Mouse (Mus musculus) myocyte (in vitro differentiated cells): ENCODE measurements at regions not wholly inside any gene's neighbourhood (a gene's known extent, or its start where the extent isn't known, plus 50 kb on each side); places are given as distances from the start of the nearest gene placed in this dataset.

Experiments used
- CEBPB ChIP-seq: IDR thresholded peaks from 2 replicates; pipeline ENCODE4 v1.6.1; 2011; ENCODE audit warnings: mild to moderate bottlenecking, moderate library complexity; ENCODE audit not compliant: poor library complexity, insufficient read depth, severe bottlenecking
- E2F4 ChIP-seq: IDR thresholded peaks from one replicate; pipeline ENCODE4 v1.6.1; 2011; ENCODE audit warnings: mild to moderate bottlenecking, control low read depth, moderate library complexity; ENCODE audit not compliant: insufficient read depth
- MYOD1 ChIP-seq, 3 experiments: IDR thresholded peaks; one replicate each; pipeline ENCODE4 v1.6.1; 2011; ENCODE audit warnings: control low read depth in 2 of 3, low read depth in 2 of 3, mild to moderate bottlenecking in 2 of 3, moderate library complexity in 1 of 3; ENCODE audit not compliant: insufficient read length in 2 of 3, control insufficient read depth in 1 of 3
- POLR2A ChIP-seq: IDR thresholded peaks from one replicate; pipeline ENCODE4 v1.6.1; 2011; ENCODE audit warnings: low read depth, mild to moderate bottlenecking, control low read depth, moderate library complexity; ENCODE audit not compliant: insufficient read length
- POLR2AphosphoS2 ChIP-seq: IDR thresholded peaks from one replicate; pipeline ENCODE4 v1.6.1; 2011; ENCODE audit warnings: low read depth, control low read depth; ENCODE audit not compliant: insufficient read length
- TCF12 ChIP-seq: IDR thresholded peaks from one replicate; pipeline ENCODE4 v1.6.1; 2011; ENCODE audit warnings: mild to moderate bottlenecking, control low read depth; ENCODE audit not compliant: poor library complexity, insufficient read depth, severe bottlenecking
- TCF3 ChIP-seq: IDR thresholded peaks from one replicate; pipeline ENCODE4 v1.6.1; 2011; ENCODE audit warnings: low read depth, control low read depth; ENCODE audit not compliant: insufficient read length
- USF1 ChIP-seq: IDR thresholded peaks from one replicate; pipeline ENCODE4 v1.6.1; 2011; ENCODE audit warnings: low read depth, mild to moderate bottlenecking, control low read depth, moderate library complexity

DNA sequence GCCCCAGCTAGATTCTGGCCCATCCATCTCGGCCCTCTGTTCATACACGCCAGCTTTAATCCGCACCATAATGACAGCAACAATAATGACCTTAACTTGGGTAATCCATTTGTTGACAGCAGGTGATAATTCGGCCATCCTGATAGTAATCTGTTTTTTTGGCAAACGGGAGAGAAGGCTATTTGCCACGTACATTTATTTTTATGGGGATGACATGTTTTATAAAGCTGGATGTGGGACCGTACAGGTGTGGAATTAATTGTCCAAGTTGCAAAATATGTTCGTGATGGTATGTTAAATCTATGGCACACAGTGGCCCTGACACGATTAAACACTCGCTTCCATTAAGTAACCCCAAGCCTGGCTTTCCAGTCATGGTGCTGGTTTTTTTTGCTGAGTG lies 102.2 kb downstream of the Dhx15 start:
- no peak for TF ChIP-seq POLR2A
- no peak for TF ChIP-seq USF1
- no peak for TF ChIP-seq POLR2AphosphoS2
- TF ChIP-seq TCF3, result no peak
- no peak for TF ChIP-seq E2F4
- TF ChIP-seq MYOD1 (IDR thresholded peaks at IDR 0.05; ENCODE audit: control insufficient read depth in 1 of 3, insufficient read length in 2 of 3, low read depth in 2 of 3), result no peak
- TF ChIP-seq TCF12, result no peak
- TF ChIP-seq CEBPB, result no peak
